Mouse (Mus musculus) E14TG2a.4 (cell line): ENCODE results near the gene Tmem120b.

ENCODE experiments used
- CTCF ChIP-seq: conservative IDR thresholded peaks from 2 replicates; pipeline ENCODE4 v1.5.1; 2014; ENCODE audit warnings: low read length
- POU5F1 ChIP-seq: IDR thresholded peaks from 2 replicates; pipeline ENCODE4 v1.6.1; 2014; ENCODE audit warnings: low read length, borderline replicate concordance

DNA sequence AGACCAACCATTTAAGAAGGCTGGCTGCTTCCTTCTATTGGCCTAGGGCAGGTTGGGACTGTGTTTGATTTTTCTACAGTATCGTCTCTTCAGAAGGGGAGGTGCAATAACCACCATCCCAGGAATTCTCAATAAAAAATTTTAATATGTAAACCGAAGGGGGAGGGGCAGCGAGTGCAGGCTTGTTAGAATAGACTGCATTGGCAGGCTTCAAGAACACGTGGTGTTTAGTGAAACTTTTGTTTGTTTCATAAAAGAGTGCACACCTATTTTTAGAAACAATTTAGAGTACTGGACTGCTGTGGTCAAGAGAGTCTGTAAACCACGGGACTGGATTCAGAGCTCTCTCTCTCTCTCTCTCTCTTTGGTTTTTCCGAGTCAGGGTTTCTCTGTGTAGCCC, 45.2 kb upstream of the Tmem120b start:
- TF ChIP-seq CTCF = no peak
- no peak for TF ChIP-seq POU5F1
